Mouse (Mus musculus) E14TG2a.4 (cell line): ENCODE measurements around the gene Rbp7.

Experiments used
- H3K27me3 ChIP-seq: 2 replicates; pipeline ENCODE4 v1.6.1; 2014; ENCODE audit warnings: low read length, control low read depth; ENCODE audit not compliant: insufficient read depth
- H3K36me3 ChIP-seq: 2 replicates; pipeline ENCODE4 v1.6.1; 2014; ENCODE audit warnings: low read length, control low read depth; ENCODE audit not compliant: insufficient read depth
- H3K4me1 ChIP-seq: replicated peaks from 2 replicates; pipeline ENCODE4 v1.6.1; 2014; ENCODE audit warnings: low read depth, low read length, control low read depth
- H3K4me3 ChIP-seq: replicated peaks from 2 replicates; pipeline ENCODE4 v1.5.1; 2014; ENCODE audit warnings: mild to moderate bottlenecking, low read length
- H3K9me3 ChIP-seq: 2 replicates; pipeline ENCODE4 v1.6.1; 2014; ENCODE audit warnings: low read length, control low read depth
- CTCF ChIP-seq: conservative IDR thresholded peaks from 2 replicates; pipeline ENCODE4 v1.5.1; 2014; ENCODE audit warnings: low read length
- NANOG ChIP-seq: IDR thresholded peaks from 2 replicates; pipeline ENCODE4 v1.6.1; 2014; ENCODE audit warnings: borderline replicate concordance, low read length, mixed read lengths
- POU5F1 ChIP-seq: IDR thresholded peaks from 2 replicates; pipeline ENCODE4 v1.6.1; 2014; ENCODE audit warnings: low read length, borderline replicate concordance

Gene Rbp7

GRCm38 (mm10) chr4:149407461-149407860, 47.3 kb downstream of the Rbp7 start:
- Histone ChIP-seq H3K4me1 (peaks cover 76% of the 10 kb centered on the region), H3K27me3 (no peaks in the 10 kb centered on the region), H3K9me3 (no peaks in the 10 kb centered on the region), H3K4me3 (no peak overlapping the region), H3K36me3 (peaks cover 38% of the 10 kb centered on the region)
- TF ChIP-seq NANOG (no peak), CTCF (no peak), POU5F1 (no peak)

- Histone ChIP-seq H3K9me3 (no peaks in the 10 kb centered on the region), H3K36me3 (peaks cover 36% of the 10 kb centered on the region), H3K27me3 (no peaks in the 10 kb centered on the region), H3K4me3 (no peak overlapping the region; the same call in 1 of the 2 replicates), H3K4me1 (peaks cover 89% of the 10 kb centered on the region)
- no peak for TF ChIP-seq CTCF
- TF ChIP-seq POU5F1: no peak
- TF ChIP-seq NANOG: no peak
These were observed 48.9 kb downstream of the Rbp7 start for GRCm38 (mm10) chr4:149405713-149406443.

- Histone ChIP-seq H3K36me3 (peaks cover 30% of the 10 kb centered on the region), H3K27me3 (no peaks in the 10 kb centered on the region), H3K9me3 (no peaks in the 10 kb centered on the region), H3K4me1 (peaks cover 87% of the 10 kb centered on the region), H3K4me3 (0 out of 2 replicates have a peak overlapping the region, but pooled peaks have one; percentile 20)
- TF ChIP-seq POU5F1: no peak
- TF ChIP-seq CTCF: no peak
- TF ChIP-seq NANOG: no peak
These were observed 49.9 kb downstream of the Rbp7 start for GRCm38 (mm10) chr4:149404640-149405465.

- H3K9me3 ChIP-seq: no peaks in the 10 kb centered on the region
- no peak for TF ChIP-seq NANOG
- TF ChIP-seq CTCF: no peak
- TF ChIP-seq POU5F1: no peak
- peaks cover 44% of the 10 kb centered on the region for H3K36me3 ChIP-seq
- no peaks in the 10 kb centered on the region for H3K27me3 ChIP-seq
- H3K4me3 ChIP-seq: no peak overlapping the region
- H3K4me1 ChIP-seq: peaks cover 89% of the 10 kb centered on the region
These were observed 51.7 kb downstream of the Rbp7 start for GRCm38 (mm10) chr4:149403037-149403436.

DNA sequence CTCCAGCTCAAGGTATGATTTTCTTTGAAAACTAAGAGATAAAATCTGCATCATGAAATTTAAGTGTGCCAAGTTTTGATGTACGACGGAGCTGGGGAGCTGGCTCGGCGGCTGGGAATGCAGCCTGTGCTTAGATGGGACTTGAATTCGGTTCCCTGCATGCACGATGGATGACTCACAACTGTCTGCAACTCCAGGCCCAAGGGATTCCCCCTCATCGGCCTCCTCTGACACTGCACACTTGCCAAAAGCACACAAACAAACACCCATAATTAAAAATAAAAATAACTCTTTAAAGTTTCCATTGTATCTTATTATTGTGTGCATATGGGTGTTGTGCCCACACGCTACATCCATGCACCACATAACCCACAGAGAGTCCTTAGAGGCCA, 53.2 kb downstream of the Rbp7 start:
- Histone ChIP-seq H3K4me1 (peaks cover 89% of the 10 kb centered on the region), H3K27me3 (no peaks in the 10 kb centered on the region), H3K36me3 (peaks cover 51% of the 10 kb centered on the region), H3K9me3 (no peaks in the 10 kb centered on the region), H3K4me3 (no peak overlapping the region)
- TF ChIP-seq NANOG (no peak), CTCF (no peak)

- TF ChIP-seq CTCF (no peak), POU5F1 (no peak), NANOG (no peak)
- H3K4me1 ChIP-seq: peaks cover 87% of the 10 kb centered on the region
- peaks cover 52% of the 10 kb centered on the region for H3K36me3 ChIP-seq
- H3K9me3 ChIP-seq: no peaks in the 10 kb centered on the region
- H3K4me3 ChIP-seq: no peak overlapping the region
- no peaks in the 10 kb centered on the region for H3K27me3 ChIP-seq
These were observed 53.7 kb downstream of the Rbp7 start for GRCm38 (mm10) chr4:149400878-149401590.
